Mouse (Mus musculus) common myeloid progenitor, adult 5-6 weeks (primary cell): ENCODE results near the gene Scn4b. TPM values are rescaled to one million over a fixed set of nuclear protein-coding genes. Genes with fewer than 3 reads are reported as not detected.

Experiments
- ATAC-seq: replicated peaks from 2 replicates; pipeline ENCODE4 v1.8.0; 2016; ENCODE audit warnings: low read depth, mild to moderate bottlenecking, moderate TSS enrichment, inconsistent platforms; ENCODE audit not compliant: poor library complexity, severe bottlenecking
- total RNA-seq: library from RNA; stranded (forward); fragments of 200-1000, 187-1606 nt; gene quantifications from 2 replicates; pipeline ENCODE4 v1.2.3, GENCODE M21; 2017

The Scn4b gene
- total RNA-seq, 1 experiment from 2014 or later, result not detected

DNA sequence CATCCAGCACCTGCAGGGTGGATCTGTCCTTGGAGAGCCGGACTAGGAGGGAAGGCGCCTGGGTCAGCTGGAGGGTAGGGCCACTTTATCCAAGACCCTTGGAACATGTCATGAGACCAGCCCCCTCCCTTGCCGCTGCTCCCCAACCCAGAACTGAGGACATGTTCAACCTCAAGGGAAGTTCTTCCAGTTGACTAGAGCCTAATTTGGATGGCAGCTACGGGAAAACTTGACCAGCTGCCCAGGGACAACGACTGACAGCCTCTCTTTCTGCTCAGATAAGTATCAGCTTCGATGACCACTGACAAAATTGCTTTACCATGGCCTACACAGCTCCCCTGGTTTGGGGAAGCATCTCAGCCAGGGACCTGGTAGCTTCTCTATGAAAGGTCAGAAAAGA is 45.1 kb downstream of the Scn4b start:
- no peak for ATAC-seq

DNA sequence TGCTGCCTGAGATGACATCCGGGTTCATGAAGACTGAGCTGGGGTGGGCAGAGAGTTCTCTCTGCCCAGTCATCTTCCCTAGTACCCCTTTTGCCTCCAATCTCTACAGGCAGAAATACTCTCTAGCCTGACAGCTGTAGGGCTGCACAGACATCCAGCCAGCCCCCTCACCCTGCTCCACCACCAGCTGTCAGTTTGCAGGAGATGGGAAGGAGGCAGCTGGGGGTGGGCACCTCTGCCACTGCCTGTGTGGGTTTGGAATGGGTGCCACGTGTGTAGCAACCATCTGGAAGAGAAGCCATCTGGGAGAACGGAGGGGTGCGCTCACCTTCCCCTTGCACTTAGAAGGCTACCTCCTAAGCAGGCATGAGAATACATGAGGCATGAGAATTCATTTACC is 47.1 kb downstream of the Scn4b start:
- ATAC-seq, result no peak

DNA sequence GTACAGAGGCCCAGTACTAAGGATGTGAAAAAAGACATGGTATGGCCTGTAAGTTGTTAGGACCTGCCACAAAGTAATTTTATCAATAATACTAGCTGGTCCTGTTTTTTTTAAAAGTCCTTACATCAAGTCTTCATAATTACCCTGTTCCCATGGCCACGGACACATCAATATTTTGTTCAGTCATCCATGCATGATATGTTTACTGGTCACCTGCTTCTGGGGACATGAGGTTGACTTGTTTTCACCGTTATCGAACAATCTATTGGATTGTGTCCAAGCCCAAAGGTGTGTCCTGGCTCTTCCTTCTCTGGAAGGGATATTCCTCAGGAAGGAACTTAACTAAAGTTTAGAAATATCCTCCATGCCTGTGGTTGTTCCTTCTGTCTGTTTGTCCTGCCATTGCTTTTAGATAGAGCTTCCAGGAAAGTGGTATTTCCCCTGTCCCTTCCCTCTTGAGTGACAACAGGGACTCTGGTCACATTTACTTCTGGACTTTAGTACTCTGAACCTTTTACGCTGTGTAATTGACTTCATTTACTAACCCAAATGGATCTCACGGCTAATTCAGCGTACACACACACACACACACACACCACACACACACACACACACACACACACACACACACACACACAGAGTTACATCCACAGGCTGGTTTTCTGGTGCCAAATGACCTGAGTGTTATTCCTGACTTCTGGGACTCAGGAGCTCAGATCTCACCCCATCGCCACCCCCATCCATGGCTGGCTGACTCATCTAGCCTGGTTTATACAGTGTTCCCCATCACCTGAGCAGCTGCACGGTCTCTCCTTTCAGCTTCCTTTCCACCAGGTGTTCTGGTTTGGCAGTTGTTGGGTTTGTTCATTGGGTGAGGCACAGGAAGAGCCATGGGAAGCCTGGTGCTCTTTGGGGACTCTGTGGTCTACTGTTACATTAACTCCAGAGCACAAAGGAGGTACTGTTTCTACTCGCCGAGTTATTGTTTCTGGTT is 50.7 kb downstream of the Scn4b start:
- no peak for ATAC-seq

DNA sequence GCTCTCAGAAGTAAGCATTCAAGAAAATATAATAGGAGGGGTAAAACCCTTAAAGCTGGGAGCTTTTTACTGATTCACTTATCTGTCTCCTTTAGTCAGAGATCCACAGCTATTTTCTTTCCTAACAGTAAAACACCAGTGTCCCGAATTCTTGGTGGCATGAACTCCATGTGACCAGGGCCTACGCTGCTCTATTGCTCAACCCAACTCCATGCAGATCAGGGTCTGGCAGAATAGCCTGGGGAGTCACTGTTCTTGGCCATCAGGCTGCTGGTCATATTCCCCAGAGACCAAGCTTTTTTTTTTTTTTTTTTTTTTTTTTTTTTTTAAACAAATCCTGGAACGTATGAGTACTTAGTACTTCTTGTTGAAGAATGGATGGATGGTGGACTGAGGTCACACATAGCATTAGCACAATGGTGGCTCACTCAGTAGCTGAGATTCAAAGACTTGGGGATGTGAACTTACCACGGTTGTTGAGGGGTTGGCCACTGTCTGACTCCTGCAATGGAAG is 51.5 kb downstream of the Scn4b start:
- no peak for ATAC-seq

DNA sequence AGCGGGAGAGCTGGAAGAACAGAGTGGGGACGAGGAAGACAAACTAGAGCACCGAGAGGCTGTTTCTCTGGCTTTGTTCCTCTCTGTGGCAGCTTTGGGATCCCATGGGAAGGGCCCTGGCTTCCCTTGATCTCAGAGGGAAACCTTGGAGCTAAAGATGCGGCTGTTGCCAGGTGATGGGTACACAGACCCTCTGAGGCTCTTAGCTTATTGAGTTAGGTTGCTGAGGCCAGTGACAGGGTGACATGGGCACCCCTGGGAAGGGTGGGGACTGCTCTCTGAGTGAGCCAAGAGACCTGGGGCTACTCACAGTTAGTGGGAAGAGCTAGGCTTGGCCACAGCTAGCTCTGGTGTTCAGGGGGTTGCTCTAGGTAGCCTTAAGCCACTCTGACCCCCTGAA is 57.3 kb downstream of the Scn4b start:
- ATAC-seq, result no peak

DNA sequence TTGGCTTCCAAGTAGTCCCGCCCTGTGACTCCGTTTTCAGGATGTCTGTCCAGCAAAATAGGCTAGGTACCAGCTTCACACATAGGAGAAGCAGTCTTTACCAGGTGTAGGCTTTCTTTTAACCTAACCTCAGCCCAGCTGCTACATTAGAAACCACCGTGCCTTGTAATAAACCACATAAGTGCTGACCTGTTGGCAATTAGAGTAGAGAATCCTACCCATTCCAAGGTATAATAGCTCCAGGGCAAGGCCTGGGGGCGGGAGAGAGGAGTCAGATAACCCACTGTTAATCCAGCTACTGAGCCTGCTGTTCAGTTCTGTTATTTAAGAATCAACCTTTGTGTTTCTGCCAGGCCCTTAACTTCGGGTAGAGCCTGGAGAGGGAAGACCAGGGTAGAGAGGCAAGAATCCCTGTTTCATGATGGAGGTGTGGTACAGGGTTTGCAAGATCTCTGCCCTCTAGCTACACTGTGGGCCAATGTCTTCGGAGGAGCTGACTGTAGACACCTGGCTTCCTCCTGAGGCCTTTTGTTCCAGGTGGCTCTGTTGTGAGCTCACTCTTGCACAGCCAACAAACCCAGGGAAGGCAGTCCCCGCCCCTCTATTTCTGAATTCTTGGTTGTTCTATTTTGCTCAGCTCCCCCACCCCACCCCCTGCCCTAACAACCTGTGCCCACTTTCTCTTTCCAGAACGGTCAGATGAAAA is 58.1 kb downstream of the Scn4b start:
- no peak for ATAC-seq

DNA sequence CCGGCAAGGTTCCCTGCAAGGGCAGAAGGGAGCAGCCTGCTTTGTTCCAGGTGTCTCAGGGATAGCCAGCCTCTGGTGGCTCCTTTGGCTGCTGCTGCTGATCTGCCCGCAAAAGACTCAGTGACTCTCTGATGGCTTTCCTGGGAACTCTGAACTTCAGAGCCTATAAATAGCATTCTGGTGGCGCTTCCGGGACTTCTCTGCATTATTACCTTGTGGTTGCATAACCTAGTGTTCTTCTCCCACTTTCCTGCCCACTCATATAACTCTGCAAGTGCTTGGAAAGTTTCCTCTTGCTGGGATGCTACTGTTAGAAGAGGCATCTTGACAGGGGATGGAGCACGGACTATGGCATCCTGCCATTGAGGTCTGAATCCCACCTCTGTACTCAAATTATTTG is 59.4 kb downstream of the Scn4b start:
- no peak for ATAC-seq

DNA sequence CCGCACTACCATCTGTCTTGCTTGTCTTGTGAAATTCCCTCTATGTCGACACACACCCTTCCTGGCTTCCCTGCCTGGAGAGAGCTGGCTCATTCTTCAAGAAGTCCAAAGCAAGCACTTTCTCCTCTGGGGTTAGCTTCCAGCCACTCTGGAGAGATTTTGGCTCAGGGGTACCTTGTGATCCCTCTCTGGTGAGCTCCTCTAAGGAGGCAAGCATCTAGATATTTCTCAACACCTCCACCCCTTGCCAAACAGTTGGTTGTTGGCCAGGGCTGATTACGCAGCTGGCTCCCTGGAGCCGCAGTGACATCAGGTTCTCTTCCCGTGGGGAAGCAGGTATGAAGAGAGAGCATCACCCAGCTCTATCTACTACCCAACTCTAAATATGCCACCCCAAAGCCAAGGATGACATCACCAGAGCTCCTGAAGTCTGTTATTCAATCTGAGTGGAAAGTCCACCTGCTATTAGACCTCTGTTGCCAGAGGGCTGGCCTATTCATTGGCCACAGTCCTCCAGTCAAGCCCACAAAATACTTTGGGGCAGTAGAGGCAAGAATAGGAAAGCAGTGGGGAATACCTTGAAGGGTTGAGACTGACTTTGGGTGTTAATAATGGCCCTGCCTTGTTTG is 63.2 kb downstream of the Scn4b start:
- ATAC-seq, result no peak

DNA sequence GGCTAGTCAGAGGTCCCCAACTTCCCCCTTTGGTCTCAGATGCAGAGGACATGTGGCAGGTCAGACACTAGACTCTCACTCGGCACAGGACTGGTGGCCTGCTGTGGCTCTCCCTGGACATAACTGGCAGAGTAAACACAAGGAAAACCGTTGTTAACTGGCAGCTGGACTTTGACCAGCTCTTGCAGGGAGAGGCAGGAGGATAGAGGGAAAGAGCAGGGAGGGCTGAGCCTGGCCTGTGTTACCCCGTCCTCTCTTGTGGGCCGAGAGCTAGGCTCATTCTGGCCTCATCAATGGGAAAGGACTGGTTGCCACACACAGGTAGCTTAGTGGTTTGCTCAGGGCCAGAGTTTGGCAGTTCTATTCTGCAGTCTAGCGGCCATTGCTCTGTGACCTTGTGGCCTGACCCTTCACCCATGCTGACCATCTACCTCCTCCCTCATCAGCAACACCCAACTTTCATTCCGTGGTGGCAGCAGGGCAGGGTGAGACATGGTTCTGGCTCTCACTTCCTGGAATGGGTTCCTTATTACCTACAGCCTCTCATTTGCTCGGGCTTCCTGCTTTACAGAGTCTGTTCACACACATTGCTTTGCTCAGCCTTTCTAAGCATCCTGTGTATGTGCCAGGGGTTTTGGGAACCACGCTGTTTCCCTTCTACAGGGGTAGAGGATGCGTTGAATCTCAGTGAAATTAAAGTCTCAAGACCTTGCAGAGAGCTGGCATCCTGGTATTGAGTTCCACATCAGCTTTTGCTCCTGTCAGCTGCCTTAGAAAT is 64.0 kb downstream of the Scn4b start:
- ATAC-seq, result peak; percentile 29; the same call in 1 of the 2 replicates

Other genes with a start within 250 kb of the Scn4b start
- 118 and 199 TPM in 2 replicates for gene Atp5l, start 217.7 kb upstream of the Scn4b start, total RNA-seq
- gene Ube4a, start 172.8 kb upstream of the Scn4b start, total RNA-seq, result 33.7 and 52.3 TPM in 2 replicates
- 1.4 TPM in 1 of 2 replicates, not detected in the other for gene Cd3g, start 158.0 kb upstream of the Scn4b start, total RNA-seq
- 0.05 TPM in 1 of 2 replicates, not detected in the other for gene Cd3d, start 156.6 kb upstream of the Scn4b start, total RNA-seq
- gene Cd3e, start 128.8 kb upstream of the Scn4b start, total RNA-seq, result not detected in 2 replicates
- gene Mpzl2, start 98.6 kb upstream of the Scn4b start, total RNA-seq, result not detected in 2 replicates
- gene Mpzl3, start 83.2 kb upstream of the Scn4b start, total RNA-seq, result 0.27 and 1.0 TPM in 2 replicates
- 1.6 and 6.1 TPM in 2 replicates for gene Jaml, start 59.2 kb upstream of the Scn4b start, total RNA-seq
- not detected in 2 replicates for gene Scn2b, start 20.6 kb upstream of the Scn4b start, total RNA-seq
- gene BC049352, start 43.6 kb downstream of the Scn4b start, total RNA-seq, result not detected in 2 replicates
- gene Tmprss4, start 65.7 kb downstream of the Scn4b start, total RNA-seq, result 0.19 TPM in 1 of 2 replicates, not detected in the other
- gene Il10ra, start 130.8 kb downstream of the Scn4b start, total RNA-seq, result 3.5 and 8.2 TPM in 2 replicates
- gene Tmprss13, start 180.7 kb downstream of the Scn4b start, total RNA-seq, result not detected in 2 replicates
- gene Fxyd6, start 231.8 kb downstream of the Scn4b start, total RNA-seq, result not detected in 2 replicates